Mouse (Mus musculus): ENCODE data around the gene Mpdu1. TPM values are rescaled to one million over a fixed set of nuclear protein-coding genes. Genes with fewer than 3 reads are reported as not detected.

The Mpdu1 gene
- polyA plus RNA-seq, 1 experiment: 39.1 TPM

- no peak for TF ChIP-seq CEBPB (IDR thresholded peaks at IDR 0.05; ENCODE audit: insufficient read depth, poor library complexity, severe bottlenecking)
- no peak for TF ChIP-seq POLR2AphosphoS2 (IDR thresholded peaks at IDR 0.05; ENCODE audit: insufficient read length, low read depth)
- TF ChIP-seq REST (IDR thresholded peaks at IDR 0.05; ENCODE audit: insufficient read depth, insufficient read length): no peak
- no peak for TF ChIP-seq SRF (IDR thresholded peaks at IDR 0.05; ENCODE audit: control insufficient read depth, insufficient read length, low read depth)
- no peak for TF ChIP-seq MYOD1 (IDR thresholded peaks at IDR 0.05; ENCODE audit: control insufficient read depth in 1 of 3, insufficient read length in 2 of 3, low read depth in 2 of 3)
- TF ChIP-seq POLR2A (IDR thresholded peaks at IDR 0.05; ENCODE audit: insufficient read length, low read depth): no peak
- TF ChIP-seq E2F4 (IDR thresholded peaks at IDR 0.05; ENCODE audit: insufficient read depth): no peak
- TF ChIP-seq USF1 (IDR thresholded peaks at IDR 0.05; ENCODE audit: low read depth): no peak
- TF ChIP-seq MYOG (IDR thresholded peaks at IDR 0.05; ENCODE audit: control insufficient read depth in 1 of 3, insufficient read depth in 1 of 3, insufficient read length in 2 of 3, low read depth in 2 of 3): no peak
- TF ChIP-seq TCF12 (IDR thresholded peaks at IDR 0.05; ENCODE audit: insufficient read depth, poor library complexity, severe bottlenecking): no peak
- Histone ChIP-seq H3ac (ENCODE audit: control insufficient read depth, insufficient read length) (no peak overlapping the region), H3K27me3 (ENCODE audit: control insufficient read depth, insufficient read depth, insufficient read length) (no peaks in the 10 kb centered on the region), H3K4me2 (ENCODE audit: low read depth) (no peak overlapping the region), H3K79me2 (ENCODE audit: control insufficient read depth, insufficient read depth) (peaks cover 15% of the 10 kb centered on the region), H3K36me3 (ENCODE audit: control insufficient read depth, insufficient read depth) (peaks cover 7% of the 10 kb centered on the region), H3K4me3 (no peak overlapping the region)
Measured at GRCm38 (mm10) chr11:69656065-69656455, 6.4 kb downstream of the Mpdu1 start.

- H3K4me3 ChIP-seq: no peak within 1 kb of the TSS
- no peaks in the 10 kb centered on the region for H3K27me3 ChIP-seq (ENCODE audit: control insufficient read depth, insufficient read depth, insufficient read length)
- peaks cover 9% of the 10 kb centered on the region for H3K79me2 ChIP-seq (ENCODE audit: control insufficient read depth, insufficient read depth)
- TF ChIP-seq TCF3 (IDR thresholded peaks at IDR 0.05; ENCODE audit: insufficient read length, low read depth) (no peak), REST (IDR thresholded peaks at IDR 0.05; ENCODE audit: insufficient read depth, insufficient read length) (no peak), E2F4 (IDR thresholded peaks at IDR 0.05; ENCODE audit: insufficient read depth) (no peak), MAX (IDR thresholded peaks at IDR 0.05; ENCODE audit: low read depth) (no peak), TCF12 (IDR thresholded peaks at IDR 0.05; ENCODE audit: insufficient read depth, poor library complexity, severe bottlenecking) (no peak), USF1 (IDR thresholded peaks at IDR 0.05; ENCODE audit: low read depth) (no peak), MYOD1 (IDR thresholded peaks at IDR 0.05; ENCODE audit: control insufficient read depth in 1 of 3, insufficient read length in 2 of 3, low read depth in 2 of 3) (no peak), SRF (IDR thresholded peaks at IDR 0.05; ENCODE audit: control insufficient read depth, insufficient read length, low read depth) (no peak), CEBPB (IDR thresholded peaks at IDR 0.05; ENCODE audit: insufficient read depth, poor library complexity, severe bottlenecking) (no peak), POLR2AphosphoS2 (IDR thresholded peaks at IDR 0.05; ENCODE audit: insufficient read length, low read depth) (no peak), POLR2A (IDR thresholded peaks at IDR 0.05; ENCODE audit: insufficient read length, low read depth) (no peak)
- H3K4me2 ChIP-seq (ENCODE audit: low read depth): no peak within 1 kb of the TSS
- no peak within 1 kb of the TSS for H3ac ChIP-seq (ENCODE audit: control insufficient read depth, insufficient read length)
- H3K36me3 ChIP-seq (ENCODE audit: control insufficient read depth, insufficient read depth): peaks cover 10% of the 10 kb centered on the region
Measured at GRCm38 (mm10) chr11:69655264-69656064, 7.0 kb downstream of the Mpdu1 start, which contains the start of gene Sox15. TSS of gene Sox15 (plus strand) at chr11:69655314.

- no peak for TF ChIP-seq MYOG (IDR thresholded peaks at IDR 0.05; ENCODE audit: control insufficient read depth in 1 of 3, insufficient read depth in 1 of 3, insufficient read length in 2 of 3, low read depth in 2 of 3)
- no peak for TF ChIP-seq CEBPB (IDR thresholded peaks at IDR 0.05; ENCODE audit: insufficient read depth, poor library complexity, severe bottlenecking)
- TF ChIP-seq POLR2AphosphoS2 (IDR thresholded peaks at IDR 0.05; ENCODE audit: insufficient read length, low read depth): no peak
- TF ChIP-seq MYOD1 (IDR thresholded peaks at IDR 0.05; ENCODE audit: control insufficient read depth in 1 of 3, insufficient read length in 2 of 3, low read depth in 2 of 3): no peak
- TF ChIP-seq E2F4 (IDR thresholded peaks at IDR 0.05; ENCODE audit: insufficient read depth): no peak
- no peak for TF ChIP-seq TCF3 (IDR thresholded peaks at IDR 0.05; ENCODE audit: insufficient read length, low read depth)
- TF ChIP-seq POLR2A (IDR thresholded peaks at IDR 0.05; ENCODE audit: insufficient read length, low read depth): no peak
- TF ChIP-seq REST (IDR thresholded peaks at IDR 0.05; ENCODE audit: insufficient read depth, insufficient read length): no peak
- TF ChIP-seq MAX (IDR thresholded peaks at IDR 0.05; ENCODE audit: low read depth): no peak
- no peak for TF ChIP-seq TCF12 (IDR thresholded peaks at IDR 0.05; ENCODE audit: insufficient read depth, poor library complexity, severe bottlenecking)
- TF ChIP-seq USF1 (IDR thresholded peaks at IDR 0.05; ENCODE audit: low read depth): no peak
- TF ChIP-seq SRF (IDR thresholded peaks at IDR 0.05; ENCODE audit: control insufficient read depth, insufficient read length, low read depth): no peak
- H3K79me2 ChIP-seq (ENCODE audit: control insufficient read depth, insufficient read depth): peaks cover 2% of the 10 kb centered on the region
- H3K4me3 ChIP-seq: no peak overlapping the region
- H3K4me2 ChIP-seq (ENCODE audit: low read depth): no peak overlapping the region
- no peaks in the 10 kb centered on the region for H3K27me3 ChIP-seq (ENCODE audit: control insufficient read depth, insufficient read depth, insufficient read length)
- no peak overlapping the region for H3ac ChIP-seq (ENCODE audit: control insufficient read depth, insufficient read length)
- peaks cover 14% of the 10 kb centered on the region for H3K36me3 ChIP-seq (ENCODE audit: control insufficient read depth, insufficient read depth)
Measured at GRCm38 (mm10) chr11:69654760-69655159, 7.7 kb downstream of the Mpdu1 start.

GRCm38 (mm10) chr11:69653399-69653798 is 9.0 kb downstream of the Mpdu1 start:
- TF ChIP-seq USF1 (IDR thresholded peaks at IDR 0.05; ENCODE audit: low read depth): no peak
- no peak overlapping the region for H3K4me2 ChIP-seq (ENCODE audit: low read depth)
- H3ac ChIP-seq (ENCODE audit: control insufficient read depth, insufficient read length): no peak overlapping the region

GRCm38 (mm10) chr11:69645860-69646259 is 16.6 kb downstream of the Mpdu1 start:
- no peaks in the 10 kb centered on the region for H3K79me2 ChIP-seq (ENCODE audit: control insufficient read depth, insufficient read depth)
- TF ChIP-seq POLR2A (IDR thresholded peaks at IDR 0.05; ENCODE audit: insufficient read length, low read depth) (no peak), E2F4 (IDR thresholded peaks at IDR 0.05; ENCODE audit: insufficient read depth) (no peak), TCF12 (IDR thresholded peaks at IDR 0.05; ENCODE audit: insufficient read depth, poor library complexity, severe bottlenecking) (no peak), MYOG (IDR thresholded peaks at IDR 0.05; ENCODE audit: control insufficient read depth in 1 of 3, insufficient read depth in 1 of 3, insufficient read length in 2 of 3, low read depth in 2 of 3) (no peak), REST (IDR thresholded peaks at IDR 0.05; ENCODE audit: insufficient read depth, insufficient read length) (no peak)
- no peak overlapping the region for H3K4me2 ChIP-seq (ENCODE audit: low read depth)
- H3K4me3 ChIP-seq: no peak overlapping the region
- H3K36me3 ChIP-seq (ENCODE audit: control insufficient read depth, insufficient read depth): peaks cover 70% of the 10 kb centered on the region
- H3K27me3 ChIP-seq (ENCODE audit: control insufficient read depth, insufficient read depth, insufficient read length): no peaks in the 10 kb centered on the region
- H3ac ChIP-seq (ENCODE audit: control insufficient read depth, insufficient read length): no peak overlapping the region

More at GRCm38 (mm10) chr11:69653399-69653798, 9.0 kb downstream of the Mpdu1 start:
- Histone ChIP-seq H3K27me3 (ENCODE audit: control insufficient read depth, insufficient read depth, insufficient read length) (no peaks in the 10 kb centered on the region), H3K4me3 (no peak overlapping the region), H3K36me3 (ENCODE audit: control insufficient read depth, insufficient read depth) (peaks cover 27% of the 10 kb centered on the region), H3K79me2 (ENCODE audit: control insufficient read depth, insufficient read depth) (no peaks in the 10 kb centered on the region)

Measured in myocyte (in vitro differentiated cells).